Mouse (Mus musculus): Measurements from ENCODE around the gene Prss57.
A peak's percentile ranks its signal among the peaks of the same experiment; 100 is the strongest.

Gene Prss57

GRCm38 (mm10) chr10:79755854-79756253 is 34.9 kb downstream of the Prss57 start:
- no peak for DNase-seq (ENCODE audit: low spot score)

GRCm38 (mm10) chr10:79754856-79755516 is 35.8 kb downstream of the Prss57 start, which contains the start of gene Fgf22:
TSS of gene Fgf22 (plus strand) at chr10:79755076.
- DNase-seq (ENCODE audit: low spot score), result no peak

- no peak for DNase-seq (ENCODE audit: low spot score)
Observed at GRCm38 (mm10) chr10:79748496-79748895, 42.3 kb downstream of the Prss57 start.

GRCm38 (mm10) chr10:79746774-79747151 is 44.0 kb downstream of the Prss57 start:
- DNase-seq (ENCODE audit: low spot score), result no peak

- DNase-seq (ENCODE audit: low spot score), result peak; percentile 90
Observed at GRCm38 (mm10) chr10:79745898-79746773, 44.6 kb downstream of the Prss57 start, which contains the start of gene Polrmt. TSS of gene Polrmt (minus strand) at chr10:79746581.

- DNase-seq (ENCODE audit: low spot score), result no peak
Observed at GRCm38 (mm10) chr10:79745411-79745810, 45.4 kb downstream of the Prss57 start.

- no peak for DNase-seq (ENCODE audit: low spot score)
Observed at GRCm38 (mm10) chr10:79743650-79744365, 47.0 kb downstream of the Prss57 start.

- no peak for DNase-seq (ENCODE audit: low spot score)
Observed at GRCm38 (mm10) chr10:79743161-79743560, 47.6 kb downstream of the Prss57 start.

- no peak for DNase-seq (ENCODE audit: low spot score)
Observed at GRCm38 (mm10) chr10:79740863-79741262, 49.9 kb downstream of the Prss57 start.

- DNase-seq (ENCODE audit: low spot score), result no peak
Observed at GRCm38 (mm10) chr10:79739234-79739633, 51.5 kb downstream of the Prss57 start.

GRCm38 (mm10) chr10:79738259-79738658 is 52.5 kb downstream of the Prss57 start:
- DNase-seq (ENCODE audit: low spot score), result no peak

GRCm38 (mm10) chr10:79736706-79737105 is 54.1 kb downstream of the Prss57 start:
- no peak for DNase-seq (ENCODE audit: low spot score)

GRCm38 (mm10) chr10:79735361-79735760 is 55.4 kb downstream of the Prss57 start:
- no peak for DNase-seq (ENCODE audit: low spot score)

GRCm38 (mm10) chr10:79733847-79734246 is 56.9 kb downstream of the Prss57 start:
- no peak for DNase-seq (ENCODE audit: low spot score)

GRCm38 (mm10) chr10:79732500-79732899 is 58.3 kb downstream of the Prss57 start:
- DNase-seq (ENCODE audit: low spot score), result no peak

All from spleen, adult 12 weeks (tissue).